ENCODE assay signal across 12 mouse cellular contexts in genomic region chr17:87367228-87367627, GRCm38 (mm10).
DNase-seq lines count a peak whose midpoint lies in the region; ATAC-seq lines count a peak whose summit lies in the region.
"Had no signal": no experiment of that assay in that cellular context is flagged by ENCODE, and none has a peak within 500 bp of the region (broad histone marks: within the 10 kb centered on the region; RNA-seq: fewer than 3 reads in every experiment).

No protein-coding gene starts in this region.

- no peak overlapping the region for H3K4me3 ChIP-seq in heart, embryonic 12.5 days
- H3K4me3 ChIP-seq in neural tube, embryonic 14.5 days (ENCODE audit: low read depth, low read length) = no peak overlapping the region

- peak; percentile 36 for DNase-seq in adrenal gland, adult 2 months
- DNase-seq in adrenal gland, adult 18-20 months (ENCODE audit: low spot score in 2 of 2) = no peak
- no peak for DNase-seq in heart, adult 18-20 months
- peak; percentile 22 for DNase-seq in lung, postnatal 36 days
- DNase-seq in lung, adult 18-20 months = no peak
- no peak for DNase-seq in spleen, postnatal 10 days (ENCODE audit: low spot score in 2 of 2)
- DNase-seq: embryo, embryonic 11 days; thymus, adult 2 months had no signal

- H3K36me3 ChIP-seq in heart, embryonic 12.5 days = no peaks in the 10 kb centered on the region
- no peaks in the 10 kb centered on the region for H3K36me3 ChIP-seq in neural tube, embryonic 14.5 days (ENCODE audit: control insufficient read depth, insufficient read depth, low read length)

- peak; percentile 38; the same call in 1 of the 2 replicates for ATAC-seq in heart, embryonic 12.5 days (ENCODE audit: insufficient number of reproducible peaks, low FRiP score)
- ATAC-seq in neural tube, embryonic 14.5 days (ENCODE audit: low read depth) = no peak
- ATAC-seq: inflammation-experienced regulatory T-cells, adult 6 months had no signal

- H3K4me2 ChIP-seq in heart, embryonic 12.5 days = no peak overlapping the region
- no peak overlapping the region for H3K4me2 ChIP-seq in neural tube, embryonic 14.5 days (ENCODE audit: low read depth, low read length)

- H3K9me3 ChIP-seq in heart, embryonic 12.5 days (replicated peaks) = no peaks in the 10 kb centered on the region
- H3K9me3 ChIP-seq in neural tube, embryonic 14.5 days (ENCODE audit: control insufficient read depth, low read length) = no peaks in the 10 kb centered on the region

- peaks cover 52% of the 10 kb centered on the region for H3K4me1 ChIP-seq in heart, embryonic 12.5 days (replicated peaks)
- peaks cover 17% of the 10 kb centered on the region for H3K4me1 ChIP-seq in neural tube, embryonic 14.5 days (ENCODE audit: control insufficient read depth, insufficient read depth, low read length)

- WGBS in heart, embryonic 12.5 days = 24% methylated on average over 4 of the region's 4 CpGs
- 34% methylated on average over 4 of the region's 4 CpGs for WGBS in neural tube, embryonic 14.5 days

- H3K27ac ChIP-seq in heart, embryonic 12.5 days (ENCODE audit: poor library complexity, severe bottlenecking) = no peak overlapping the region
- H3K27ac ChIP-seq in neural tube, embryonic 14.5 days (ENCODE audit: low read depth, low read length) = 0 out of 2 replicates have a peak overlapping the region, but pooled peaks have one; percentile 23
- H3K27ac ChIP-seq: liver, embryonic 14.5 days had no signal

- H3K27me3 ChIP-seq in heart, embryonic 12.5 days (replicated peaks) = no peaks in the 10 kb centered on the region
- H3K27me3 ChIP-seq in neural tube, embryonic 14.5 days (ENCODE audit: control insufficient read depth, insufficient read depth, low read length) = no peaks in the 10 kb centered on the region

- no peak overlapping the region for H3K9ac ChIP-seq in heart, embryonic 12.5 days
- no peak overlapping the region for H3K9ac ChIP-seq in neural tube, embryonic 14.5 days (replicated peaks; ENCODE audit: low read depth, low read length)
- H3K9ac ChIP-seq: liver, embryonic 14.5 days had no signal

Comparison
In these comparisons a context has a peak if more than half of its experiments do, and no peak if none do; other contexts are left out.
1. DNase-seq: peak in adrenal gland, adult 2 months (single experiment) and lung, postnatal 36 days (single experiment); none in adrenal gland, adult 18-20 months (0 of 2), heart, adult 18-20 months (0 of 2), lung, adult 18-20 months (0 of 2) and spleen, postnatal 10 days (0 of 2).